Mouse (Mus musculus) thymus, postnatal 14 days (tissue): ENCODE results near the gene Fam205a4.
"Not testable (repeated sequence)": the region's sequence is repeated elsewhere in the genome, so short reads cannot be mapped to it uniquely, and the experiment has no call there.

Source experiments
- DNase-seq: peaks from one replicate; pipeline ENCODE4 v3.0.0; 2021

The Fam205a4 gene

GRCm38 (mm10) chr4:41965758-41966157 is at the start of gene Fam205a4:
Gene Fam205a4 (plus strand): TSS chr4:41966058.
- not testable (repeated sequence) for DNase-seq

GRCm38 (mm10) chr4:41941272-41941671 is 24.6 kb upstream of the Fam205a4 start, which contains the start of gene Gm20878:
Gene Gm20878 (plus strand): TSS chr4:41941572.
- DNase-seq: not testable (repeated sequence)
